Mouse (Mus musculus): ENCODE measurements around the gene Psen1.

Psen1 gene

GRCm38 (mm10) chr12:83687934-83688315 is at the start of gene Psen1:
Gene Psen1, plus strand, starts transcription at chr12:83688152.
- peak; percentile 89 to 91 for DNase-seq

DNA sequence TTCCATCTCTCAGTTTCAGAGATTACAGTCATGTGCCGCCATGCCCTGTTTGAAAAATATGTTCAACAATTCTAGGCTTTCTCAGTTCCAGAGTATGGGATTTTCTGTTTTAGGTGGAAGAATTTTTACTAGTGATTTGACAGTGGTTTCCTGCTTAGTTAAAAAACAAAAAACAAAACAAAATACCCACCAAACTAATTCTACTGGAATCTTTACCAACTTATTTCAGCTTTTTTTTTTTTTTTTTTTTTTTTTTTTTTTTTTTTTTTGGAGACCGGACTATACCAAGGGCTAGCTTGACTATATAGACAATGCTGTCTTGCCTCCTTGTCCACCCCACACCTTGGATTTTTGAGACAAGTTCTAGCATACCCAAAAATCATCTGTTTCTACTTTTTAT is 46.7 kb upstream of the Psen1 start:
- no peak for DNase-seq

GRCm38 (mm10) chr12:83643116-83643515 is 44.8 kb upstream of the Psen1 start:
- DNase-seq, result no peak

DNA sequence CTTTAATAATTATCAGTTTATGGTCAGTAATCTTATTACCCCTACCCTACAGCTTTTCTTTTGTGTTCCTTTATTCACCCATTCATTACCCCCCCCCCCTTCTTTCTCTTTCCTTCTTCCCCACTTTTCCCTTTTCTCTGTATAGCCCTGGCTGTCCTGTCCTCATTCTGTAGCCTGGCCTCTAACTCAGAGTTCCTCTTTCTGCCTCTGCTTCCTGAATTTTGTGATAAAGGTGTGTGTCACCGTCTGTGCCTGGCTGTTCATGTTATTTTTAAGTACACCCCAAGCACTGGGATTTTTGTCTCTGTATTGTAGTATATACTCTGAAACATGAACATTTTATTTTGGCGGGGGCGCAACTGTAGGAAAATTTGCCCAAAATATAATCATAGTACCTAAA is 37.6 kb upstream of the Psen1 start:
- DNase-seq, result no peak

GRCm38 (mm10) chr12:83651414-83651813 is 36.5 kb upstream of the Psen1 start:
- no peak for DNase-seq

DNA sequence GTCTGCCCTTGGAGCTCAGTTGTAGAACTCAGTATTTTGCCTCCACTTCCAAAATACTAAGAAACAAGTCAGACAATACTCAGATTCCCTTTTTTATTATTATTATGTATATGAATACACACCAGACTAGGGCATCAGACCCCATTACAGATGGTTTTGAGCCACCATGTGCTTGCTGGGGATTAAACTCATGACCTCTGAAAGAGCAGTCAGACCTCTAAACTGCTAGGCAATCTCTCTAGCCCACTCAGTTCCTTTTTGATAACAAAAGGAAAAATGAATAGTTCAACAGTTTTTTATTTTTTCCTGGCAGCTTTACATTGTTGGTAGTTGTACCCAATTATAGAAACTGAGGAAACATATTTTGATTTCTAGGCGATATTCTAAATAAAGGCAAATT is 2.5 kb upstream of the Psen1 start:
- no peak for DNase-seq

DNA sequence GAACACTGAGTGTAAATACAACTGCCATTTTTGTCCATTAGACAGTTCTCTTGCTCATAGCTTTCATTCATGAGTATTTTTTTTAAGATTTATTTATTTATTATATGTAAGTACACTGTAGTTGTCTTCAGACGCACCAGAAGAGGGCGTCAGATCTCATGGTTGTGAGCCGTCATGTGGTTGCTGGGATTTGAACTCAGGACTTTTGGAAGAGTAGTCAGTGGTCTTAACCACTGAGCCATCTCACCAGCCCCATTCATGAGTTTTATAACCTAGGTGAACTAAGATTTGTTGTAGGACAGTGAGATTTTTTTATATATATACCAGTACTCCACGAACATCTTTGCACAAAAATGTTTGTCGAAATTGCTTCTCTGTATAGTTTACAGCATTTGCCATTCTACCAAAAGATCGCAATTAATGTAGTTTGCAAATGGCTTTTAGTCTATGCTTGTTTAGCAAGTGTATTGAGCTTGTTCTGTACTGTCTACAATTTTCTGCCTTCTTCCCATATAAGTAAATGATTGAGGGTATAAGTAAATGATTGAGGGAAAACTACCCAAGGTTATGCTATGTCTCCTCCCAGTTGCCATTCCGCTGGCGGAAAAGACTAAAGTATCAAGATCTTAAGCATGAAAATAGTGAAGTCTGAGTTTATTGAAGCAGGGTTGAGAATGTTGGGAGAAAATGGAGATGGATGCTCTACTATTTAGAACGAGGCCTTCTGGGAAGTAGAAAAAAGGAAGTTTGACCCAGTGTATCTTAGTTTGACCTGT is 1.2 kb upstream of the Psen1 start:
- peak; percentile 43 to 52 for DNase-seq

DNA sequence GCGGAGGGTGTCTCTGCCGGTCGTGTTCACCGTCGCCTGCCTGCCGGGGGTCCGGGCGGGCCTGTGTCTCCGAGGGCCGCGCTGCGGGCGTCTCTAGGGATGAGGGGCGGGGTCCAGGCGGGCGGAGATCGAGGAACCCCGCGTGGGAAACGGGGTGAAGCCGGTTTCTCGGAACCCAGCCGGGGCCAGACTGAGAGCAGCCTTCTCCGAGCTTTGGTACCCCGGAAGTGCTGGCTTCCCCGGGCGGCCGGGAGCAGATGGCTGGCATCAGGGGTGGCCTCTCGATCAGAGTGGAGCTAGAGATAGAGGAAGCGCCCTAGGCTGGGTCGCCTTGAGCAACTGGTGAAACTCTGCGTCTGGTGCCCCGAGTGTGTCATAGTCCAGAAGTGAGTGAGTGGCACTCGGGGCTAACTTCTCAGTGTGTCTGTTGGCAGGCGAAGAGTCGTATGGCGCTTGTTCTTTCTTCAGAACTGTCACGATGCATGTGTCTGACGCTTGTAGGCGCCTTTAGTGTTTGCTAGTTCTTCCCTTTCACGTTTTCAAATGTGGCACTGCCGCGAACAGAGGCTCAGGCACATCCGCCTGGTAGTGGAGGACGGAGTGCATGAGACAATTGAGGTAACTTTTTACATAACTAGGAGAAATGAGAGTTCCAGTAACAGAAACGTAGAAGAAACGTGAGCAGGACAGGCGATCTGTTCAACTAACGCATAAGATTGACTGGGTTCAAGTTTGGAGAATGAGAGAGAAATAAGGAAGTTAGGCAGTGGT is 549 bp downstream of the Psen1 start:
- DNase-seq, result no peak

GRCm38 (mm10) chr12:83689087-83689432 is 1.1 kb downstream of the Psen1 start:
- no peak for DNase-seq

DNA sequence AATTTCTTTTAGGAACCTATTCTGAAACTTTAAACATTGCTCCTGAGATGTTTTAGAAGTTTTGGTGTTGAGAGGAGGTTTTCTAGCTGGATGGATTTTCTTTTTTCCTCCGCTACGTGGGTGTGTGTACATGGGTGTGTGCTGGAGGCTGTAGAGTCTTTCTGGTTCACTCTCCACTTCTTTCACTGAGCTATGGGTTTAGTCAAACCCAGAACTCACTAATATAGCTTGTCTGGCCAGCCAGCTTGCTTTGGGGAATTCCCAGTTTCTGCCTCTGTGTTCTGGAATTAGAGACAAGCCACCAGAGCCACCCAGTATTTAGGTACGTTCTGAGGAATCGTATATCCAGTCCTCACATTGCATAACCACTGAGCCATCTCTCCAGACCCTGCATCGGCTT is 6.1 kb downstream of the Psen1 start:
- no peak for DNase-seq

DNA sequence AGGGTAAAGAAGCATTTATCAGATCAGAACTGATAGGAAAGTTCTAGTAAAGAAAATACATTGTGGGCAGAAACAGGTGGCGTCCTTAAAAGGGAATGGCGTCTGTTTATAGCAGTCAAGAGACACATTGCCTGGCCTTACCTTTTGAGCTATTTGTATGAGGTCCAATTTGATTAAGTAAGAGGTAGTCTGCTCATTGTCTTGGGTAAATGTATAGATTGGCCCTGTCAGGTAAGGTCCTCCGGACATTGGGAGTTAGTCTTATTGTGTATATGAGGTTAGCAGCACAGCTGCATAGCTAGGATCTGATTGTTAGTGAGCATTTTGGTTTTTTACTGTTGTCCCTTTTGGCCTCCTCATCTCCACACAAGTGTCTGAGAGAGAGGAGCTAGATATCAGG is 6.7 kb downstream of the Psen1 start:
- no peak for DNase-seq

GRCm38 (mm10) chr12:83698637-83699036 is 10.7 kb downstream of the Psen1 start:
- no peak for DNase-seq

DNA sequence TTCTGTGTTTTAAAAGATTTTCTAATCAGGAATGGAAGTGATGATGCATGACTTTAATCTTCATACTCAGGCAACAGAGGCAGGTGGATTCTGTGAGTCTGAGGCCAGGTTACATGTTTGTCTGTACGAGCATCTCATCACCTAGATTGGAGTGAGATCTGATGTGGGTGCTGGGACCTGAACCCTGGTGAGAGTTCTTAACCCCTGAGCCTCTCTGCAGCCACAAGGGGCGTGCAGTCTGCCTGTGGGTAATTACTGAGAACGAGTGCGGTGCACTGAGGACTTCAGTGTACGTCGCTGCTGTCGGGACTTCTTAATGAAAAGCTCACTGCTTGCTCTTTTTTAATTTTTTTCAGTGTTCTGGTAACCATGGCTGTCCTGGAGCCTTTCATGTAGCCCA is 13.7 kb downstream of the Psen1 start:
- DNase-seq, result no peak

DNA sequence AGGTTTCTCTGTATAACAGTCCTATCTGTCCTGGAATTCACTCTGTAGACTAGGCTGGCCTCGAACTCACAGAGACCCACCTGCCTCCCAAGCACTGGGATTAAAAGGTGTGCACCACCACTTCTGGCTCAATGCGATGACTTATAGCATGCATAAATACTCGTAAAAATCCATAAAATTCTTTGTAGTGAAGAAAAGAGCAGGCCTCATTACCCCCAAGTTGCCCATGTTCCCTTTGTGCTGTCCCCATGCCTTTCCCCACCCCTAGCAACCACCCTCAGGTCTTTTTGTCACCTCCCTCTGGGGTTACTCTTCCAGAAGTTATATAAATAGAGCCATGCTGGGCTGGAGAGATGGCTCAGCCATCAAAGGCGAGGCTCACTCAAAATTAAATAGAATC is 14.8 kb downstream of the Psen1 start:
- no peak for DNase-seq

DNA sequence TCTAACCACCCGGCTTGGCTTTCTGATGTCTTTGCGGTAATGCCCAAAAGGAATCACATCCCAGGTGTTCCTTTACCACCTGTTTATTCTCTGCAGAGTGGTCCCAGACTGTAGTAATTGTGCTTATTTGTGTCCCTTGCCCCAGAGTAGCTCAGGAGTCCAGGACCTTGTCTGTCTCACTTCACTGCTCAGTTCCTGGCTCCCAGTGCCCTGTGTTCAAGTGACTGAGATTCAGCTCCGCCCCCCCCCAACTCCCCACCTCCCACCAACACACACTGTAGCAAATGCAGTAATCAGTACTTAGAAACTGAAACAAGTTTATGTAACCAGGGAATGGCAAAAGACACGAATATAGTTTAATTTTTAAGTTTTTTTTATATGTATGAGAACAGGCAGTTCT is 19.0 kb downstream of the Psen1 start:
- DNase-seq, result peak in 1 of 2 experiments; percentile 26

DNA sequence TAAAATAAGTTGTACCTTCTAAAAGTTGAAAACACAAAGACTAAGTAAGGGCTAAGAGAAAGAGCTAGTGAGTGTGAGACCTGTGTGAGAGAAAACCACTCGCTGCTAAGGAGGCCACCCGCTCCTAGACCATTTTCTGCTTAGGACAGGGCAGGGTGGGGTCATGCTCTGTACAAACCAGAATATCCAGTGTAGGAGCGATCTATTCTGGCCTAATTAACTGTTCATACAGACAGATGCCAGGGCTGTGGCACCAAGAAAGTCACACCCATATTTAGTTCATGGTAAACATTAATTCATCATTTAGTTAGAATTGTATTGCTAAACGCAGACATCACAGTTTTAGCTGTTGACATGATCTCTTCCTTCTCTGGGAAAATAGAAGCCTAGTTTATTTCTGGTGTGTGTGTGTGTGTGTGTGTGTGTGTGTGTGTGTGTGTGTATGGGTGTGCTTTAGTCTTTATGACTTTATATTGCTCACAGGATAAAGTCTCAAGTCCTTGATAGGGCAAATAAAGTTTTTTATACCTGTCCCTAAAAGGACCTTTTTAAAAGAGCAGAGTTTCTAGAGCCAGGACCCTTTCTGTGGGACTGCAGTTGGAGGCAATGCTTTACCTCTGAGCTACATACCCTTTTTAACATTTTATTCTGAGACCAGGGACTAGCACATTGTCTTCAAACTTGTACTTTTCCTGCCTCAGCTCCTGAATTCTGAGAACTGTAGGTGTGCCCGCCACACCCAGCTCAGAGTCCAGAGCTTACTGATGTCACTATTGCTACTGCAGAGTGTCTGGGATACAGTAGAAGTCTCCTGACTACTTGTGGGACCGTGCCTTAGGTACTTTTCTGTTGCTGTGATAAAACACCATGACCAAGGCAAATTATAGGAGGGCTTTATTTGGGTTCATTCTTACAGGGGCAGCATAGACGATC is 20.5 kb downstream of the Psen1 start:
- no peak for DNase-seq

GRCm38 (mm10) chr12:83709934-83710333 is 22.0 kb downstream of the Psen1 start:
- no peak for DNase-seq

DNA sequence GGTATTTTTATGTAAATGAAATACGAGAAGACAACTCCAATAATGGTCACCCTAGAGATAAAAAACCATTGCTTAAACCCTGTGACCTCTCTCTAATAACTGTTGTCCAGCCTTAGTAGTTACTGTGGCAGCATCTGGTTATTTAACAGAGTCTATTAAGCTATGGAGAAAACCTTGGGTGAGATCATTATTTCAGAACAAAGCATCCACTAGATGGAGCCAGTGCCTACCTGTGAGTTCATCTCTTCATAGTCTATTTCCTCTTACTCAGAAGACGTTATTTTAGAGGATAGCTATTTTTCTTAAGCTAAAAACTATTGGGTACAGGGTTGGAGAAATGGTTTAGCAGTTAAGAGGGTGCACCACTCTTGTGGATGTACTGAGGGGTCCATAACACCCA is 25.8 kb downstream of the Psen1 start:
- DNase-seq, result peak; percentile 47 to 54

DNA sequence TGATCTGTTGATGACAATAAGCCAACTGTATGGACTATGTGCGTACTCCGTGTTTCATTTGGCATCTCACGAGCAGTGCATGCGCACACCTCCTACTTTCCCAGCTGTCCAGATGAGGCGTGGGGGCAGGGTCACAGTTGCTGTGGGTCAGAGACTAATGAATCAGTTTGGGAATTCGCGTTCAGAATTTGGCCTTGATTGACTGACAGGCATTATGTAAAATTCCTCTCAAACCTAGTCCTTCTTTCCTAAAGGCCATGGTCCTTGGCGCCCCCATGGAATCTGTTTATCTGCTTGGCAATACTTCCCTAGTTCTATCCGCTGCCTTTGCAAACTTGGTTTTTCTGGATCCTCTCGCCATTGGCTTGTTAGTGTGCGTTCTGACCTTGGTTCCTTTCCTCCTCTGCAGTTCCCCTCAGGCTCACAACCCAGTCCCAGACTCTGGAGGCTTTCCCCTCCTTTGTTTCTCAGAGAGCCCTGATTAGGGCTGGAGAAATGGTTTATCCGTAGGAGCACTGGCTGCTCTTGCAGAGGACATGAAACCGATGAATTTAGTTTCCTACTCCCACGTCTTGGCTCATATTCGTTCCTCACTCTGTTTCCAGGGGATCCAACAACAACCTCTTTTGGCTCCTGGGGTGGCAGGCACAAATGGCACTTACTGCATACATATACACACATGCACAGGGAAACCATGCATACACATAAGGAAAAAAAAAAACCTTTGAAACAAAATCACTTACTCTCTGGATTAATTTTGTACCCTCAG is 28.6 kb downstream of the Psen1 start:
- no peak for DNase-seq

DNA sequence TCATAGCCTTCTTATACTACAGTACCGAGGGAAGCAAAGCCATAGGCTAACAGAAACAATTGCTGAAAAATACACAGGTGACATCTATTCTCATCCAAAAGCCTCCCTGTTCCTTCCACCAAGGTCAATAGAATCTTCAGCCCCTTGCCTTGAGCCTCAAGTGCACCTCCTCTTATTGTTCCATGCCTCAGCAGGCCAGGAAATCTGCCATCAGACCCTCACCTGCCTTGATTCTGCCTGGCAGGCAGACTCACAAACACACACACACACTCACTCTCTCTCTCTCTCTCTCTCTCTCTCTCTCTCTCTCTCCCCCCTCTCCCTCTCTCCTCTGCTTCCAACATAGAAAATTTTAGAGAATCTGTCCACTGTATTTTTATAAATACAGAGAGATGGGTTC is 31.5 kb downstream of the Psen1 start:
- no peak for DNase-seq

GRCm38 (mm10) chr12:83721281-83721680 is 33.3 kb downstream of the Psen1 start:
- no peak for DNase-seq

DNA sequence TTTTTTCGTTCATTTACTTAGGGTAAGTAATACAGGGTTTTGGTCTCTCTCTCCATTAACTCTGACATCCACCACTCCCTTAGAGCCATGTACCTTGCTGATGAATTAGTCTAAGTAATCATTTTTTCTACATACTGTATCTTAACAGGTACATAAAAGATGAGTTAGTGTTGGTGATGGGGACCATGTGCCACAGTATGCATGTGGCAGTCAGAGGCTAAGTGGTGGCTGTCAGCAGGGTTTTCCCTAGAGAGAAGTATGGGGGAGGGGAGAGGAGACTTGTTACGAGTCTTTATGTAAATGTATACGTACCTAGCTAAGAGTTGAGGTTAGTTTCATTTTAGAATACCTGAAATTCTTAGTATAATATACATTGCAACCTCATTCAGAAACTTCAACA is 35.1 kb downstream of the Psen1 start:
- no peak for DNase-seq

Measured in kidney, adult 8-10 months (tissue).